Mouse (Mus musculus) midbrain, postnatal 0 days (tissue): ENCODE results near the gene Cenpc1. TPM values are rescaled to one million over a fixed set of nuclear protein-coding genes. Genes with fewer than 3 reads are reported as not detected.

Experiments used
- ATAC-seq: fragments of 200-750 bp; cut with Nextera tagmentation; 2 replicates; pipeline ENCODE4 v1.8.0; 2017; ENCODE audit warnings: moderate number of reproducible peaks, mild to moderate bottlenecking, moderate TSS enrichment, moderate library complexity; ENCODE audit not compliant: low FRiP score
- DNase-seq: peaks from one replicate; pipeline ENCODE4 v3.0.0-alpha.2; 2015; ENCODE audit warnings: low spot score
- H3K27ac ChIP-seq: fragments of 300-500 bp; sonication (generic); 2 replicates; pipeline ENCODE4 v1.5.1; 2014; ENCODE audit warnings: low read depth, mild to moderate bottlenecking, low read length, mixed read lengths
- H3K27me3 ChIP-seq: fragments of 300-500 bp; sonication (generic); 2 replicates; pipeline ENCODE4 v1.6.1; 2014; ENCODE audit warnings: low read length, control low read depth, mixed read lengths; ENCODE audit not compliant: insufficient read depth
- H3K36me3 ChIP-seq: fragments of 300-500 bp; sonication (generic); 2 replicates; pipeline ENCODE4 v1.6.1; 2014; ENCODE audit warnings: low read length, control low read depth, mixed read lengths; ENCODE audit not compliant: insufficient read depth
- H3K4me1 ChIP-seq: fragments of 300-500 bp; sonication (generic); 2 replicates; pipeline ENCODE4 v1.6.1; 2014; ENCODE audit warnings: mild to moderate bottlenecking, control low read depth, antibody characterized with exemption, low read length, mixed read lengths; ENCODE audit not compliant: insufficient read depth
- H3K4me2 ChIP-seq: fragments of 300-500 bp; sonication (generic); 2 replicates; pipeline ENCODE4 v1.6.1; 2014; ENCODE audit warnings: low read depth, mild to moderate bottlenecking, low read length, mixed read lengths; ENCODE audit not compliant: poor library complexity, severe bottlenecking
- H3K4me3 ChIP-seq: fragments of 300-500 bp; sonication (generic); 2 replicates; pipeline ENCODE4 v1.5.1; 2014; ENCODE audit warnings: low read depth, mild to moderate bottlenecking, low read length, moderate library complexity
- H3K9ac ChIP-seq: fragments of 300-500 bp; sonication (generic); replicated peaks from 2 replicates; pipeline ENCODE4 v1.6.1; 2014; ENCODE audit warnings: mild to moderate bottlenecking, low read length, moderate library complexity, mixed read lengths; ENCODE audit not compliant: poor library complexity, severe bottlenecking
- H3K9me3 ChIP-seq: fragments of 300-500 bp; sonication (generic); 2 replicates; pipeline ENCODE4 v1.6.1; 2016; ENCODE audit warnings: low read length, control low read depth
- CTCF ChIP-seq: IDR thresholded peaks from 2 replicates; pipeline ENCODE4 v1.5.1; 2016; ENCODE audit warnings: antibody characterized with exemption, mild to moderate bottlenecking
- WGBS: fragments of 180-500 bp; shearing (Covaris S2); extraction: QIAGEN DNeasy Blood & Tissue Kit; methylation state at CpG from one replicate; pipeline ENCODE4 v1.1.7; 2014; 5-methylcytosine and 5-hydroxymethylcytosine counted together
- polyA plus RNA-seq: library from polyadenylated mRNA; unstranded; fragments of >200 nt; fragmentation: Nextera tagmentation; extraction: Ambion mirVana; gene quantifications from 2 replicates; pipeline ENCODE4 v1.2.1, GENCODE M21; 2015
- total RNA-seq: library from RNA; depleted of rRNA; stranded (reverse); fragments of >200 nt; gene quantifications from 2 replicates; pipeline ENCODE4 v1.2.3, GENCODE M21; 2014; rRNA removed

The Cenpc1 gene
- 19.1 and 24.2 TPM in 2 replicates for total RNA-seq
- polyA plus RNA-seq: 22.3 and 23.5 TPM in 2 replicates

DNA sequence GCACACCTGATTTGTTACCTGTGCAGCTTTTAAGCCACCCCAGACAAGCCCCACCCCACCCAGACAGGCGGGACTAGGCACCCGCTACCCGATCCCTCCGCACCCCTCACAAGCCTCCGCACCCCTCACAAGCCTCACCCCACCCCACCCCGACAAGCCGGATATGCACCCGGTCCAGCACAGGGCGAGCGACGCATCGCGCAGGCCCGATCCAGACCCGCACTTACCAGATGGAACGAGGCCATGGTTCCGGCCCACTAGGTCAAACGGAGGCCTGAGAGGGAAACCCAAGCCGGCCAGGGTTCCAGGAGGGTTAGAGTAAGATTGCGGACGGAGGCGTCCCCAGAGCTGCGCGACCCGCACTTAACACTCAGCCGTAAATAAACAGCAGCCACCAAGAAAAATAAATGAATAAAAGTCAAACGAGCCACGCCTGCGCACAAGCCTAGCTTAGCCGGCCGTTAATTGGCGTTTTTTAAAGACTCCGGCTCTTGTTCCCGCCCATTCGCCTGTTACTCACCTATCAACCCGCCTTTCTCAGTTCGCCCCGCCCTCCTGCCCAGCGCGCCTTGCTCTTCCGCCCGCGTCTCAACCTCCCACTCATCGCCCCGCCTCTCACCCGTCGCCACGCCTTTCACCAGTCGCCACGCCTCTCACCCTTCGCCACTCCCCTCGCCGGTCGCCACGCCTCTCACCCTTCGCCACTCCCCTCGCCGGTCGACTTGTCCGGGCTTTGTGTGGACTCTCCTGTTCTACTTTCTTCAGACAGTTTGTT lies at the start of gene Cenpc1:
Cenpc1 (minus strand) TSS at position 483 of the 775 bp plus-strand sequence.
- no peak for TF ChIP-seq CTCF
- Histone ChIP-seq H3K4me3 (peak within 1 kb of the TSS; percentile 86), H3K27me3 (no peaks in the 10 kb centered on the region), H3K27ac (peak within 1 kb of the TSS; percentile 85), H3K9me3 (no peaks in the 10 kb centered on the region), H3K4me1 (0 out of 2 replicates have a peak, but pooled peaks cover 6% of the 10 kb centered on the region), H3K9ac (peak within 1 kb of the TSS; percentile 87), H3K36me3 (no peaks in the 10 kb centered on the region), H3K4me2 (peak within 1 kb of the TSS; percentile 58)
- ATAC-seq (peak; percentile 92), DNase-seq (peak; percentile 98)
- WGBS: under 1% methylated on average over 60 of the region's 60 CpGs

DNA sequence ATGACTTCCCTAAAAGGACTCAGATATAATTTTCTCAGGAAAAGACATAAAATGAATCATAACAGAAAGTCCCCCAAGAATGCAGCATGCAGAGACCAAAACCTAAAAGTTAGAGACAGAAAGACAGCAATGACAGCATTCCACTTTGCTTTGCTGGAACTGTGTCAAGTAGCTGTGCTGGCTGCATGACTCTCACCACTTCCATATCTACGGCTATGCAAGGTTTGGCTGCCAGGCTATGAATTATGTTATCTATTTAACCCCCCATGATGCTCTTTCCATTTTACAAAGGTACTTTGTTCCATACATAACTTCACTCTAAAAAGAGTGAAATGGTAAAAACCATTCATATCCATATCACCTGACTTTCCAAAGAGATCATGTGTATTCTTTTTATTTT lies 48.6 kb upstream of the Cenpc1 start:
- WGBS: 84% methylated on average over 1 of the region's 1 CpGs

DNA sequence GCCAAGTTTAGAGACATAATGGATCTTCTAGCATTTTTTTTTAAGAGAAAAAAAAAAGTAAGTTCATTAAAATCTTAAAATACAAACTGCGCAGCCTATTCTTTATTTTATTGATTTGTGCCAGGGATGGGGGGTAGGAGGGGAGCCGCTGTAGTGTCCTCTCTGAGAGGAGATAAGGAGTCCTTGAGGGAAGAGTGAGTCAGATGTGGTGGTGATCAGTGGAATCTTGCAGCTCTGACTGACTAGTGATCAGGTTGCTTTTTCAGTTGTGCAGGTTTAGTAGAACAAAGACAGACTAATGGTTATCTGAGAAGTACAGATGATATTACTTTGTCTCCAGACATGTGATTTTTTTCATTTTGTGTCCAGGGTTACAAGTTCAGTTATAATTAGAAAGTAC lies 47.7 kb upstream of the Cenpc1 start:
- DNase-seq: no peak
- no peak for ATAC-seq
- H3K4me2 ChIP-seq: no peak overlapping the region

More for the DNA sequence above, 48.6 kb upstream of the Cenpc1 start:
- Histone ChIP-seq H3K27ac (no peak overlapping the region), H3K4me3 (no peak overlapping the region), H3K36me3 (peaks cover 22% of the 10 kb centered on the region), H3K4me2 (no peak overlapping the region), H3K27me3 (no peaks in the 10 kb centered on the region), H3K9ac (no peak overlapping the region), H3K9me3 (no peaks in the 10 kb centered on the region), H3K4me1 (no peaks in the 10 kb centered on the region)
- TF ChIP-seq CTCF: no peak
- ATAC-seq (no peak), DNase-seq (no peak)

DNA sequence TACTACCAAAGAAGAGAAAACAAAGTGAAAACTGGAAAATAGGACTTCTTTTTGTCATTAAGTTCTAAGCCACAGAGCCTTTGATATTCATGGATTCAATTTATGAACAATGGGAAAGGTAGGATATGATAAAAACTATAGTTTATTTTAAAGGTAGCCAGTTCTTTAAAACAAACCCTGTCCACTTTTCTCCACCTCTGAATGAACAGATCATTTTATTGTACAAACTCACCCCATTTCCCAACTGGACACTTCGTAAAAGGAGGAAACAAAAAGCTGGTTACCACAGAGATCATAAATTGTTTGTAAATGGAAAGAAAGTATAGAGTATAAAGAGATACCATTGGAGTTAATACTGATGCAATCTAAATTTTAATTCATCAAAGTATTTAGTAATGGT lies 45.7 kb upstream of the Cenpc1 start:
- H3K27me3 ChIP-seq: no peaks in the 10 kb centered on the region
- H3K36me3 ChIP-seq: peaks cover 16% of the 10 kb centered on the region; the same call in 1 of the 2 replicates
- WGBS: 95% methylated on average over 1 of the region's 1 CpGs
- ATAC-seq (no peak), DNase-seq (no peak)
- H3K4me2 ChIP-seq: no peak overlapping the region
- H3K4me3 ChIP-seq: no peak overlapping the region
- H3K4me1 ChIP-seq: no peaks in the 10 kb centered on the region
- H3K9me3 ChIP-seq: no peaks in the 10 kb centered on the region
- H3K27ac ChIP-seq: no peak overlapping the region
- no peak for TF ChIP-seq CTCF
- no peak overlapping the region for H3K9ac ChIP-seq

More for the DNA sequence above, 47.7 kb upstream of the Cenpc1 start:
- no peak overlapping the region for H3K4me3 ChIP-seq
- WGBS: 99% methylated on average over 2 of the region's 2 CpGs
- no peak overlapping the region for H3K9ac ChIP-seq
- TF ChIP-seq CTCF: no peak
- H3K4me1 ChIP-seq: no peaks in the 10 kb centered on the region
- no peaks in the 10 kb centered on the region for H3K9me3 ChIP-seq
- peaks cover 15% of the 10 kb centered on the region; the same call in 1 of the 2 replicates for H3K36me3 ChIP-seq
- no peaks in the 10 kb centered on the region for H3K27me3 ChIP-seq
- H3K27ac ChIP-seq: no peak overlapping the region

GRCm38 (mm10) chr5:86106610-86107009 lies 41.2 kb upstream of the Cenpc1 start:
- Histone ChIP-seq H3K4me3 (no peak overlapping the region), H3K4me2 (no peak overlapping the region)

DNA sequence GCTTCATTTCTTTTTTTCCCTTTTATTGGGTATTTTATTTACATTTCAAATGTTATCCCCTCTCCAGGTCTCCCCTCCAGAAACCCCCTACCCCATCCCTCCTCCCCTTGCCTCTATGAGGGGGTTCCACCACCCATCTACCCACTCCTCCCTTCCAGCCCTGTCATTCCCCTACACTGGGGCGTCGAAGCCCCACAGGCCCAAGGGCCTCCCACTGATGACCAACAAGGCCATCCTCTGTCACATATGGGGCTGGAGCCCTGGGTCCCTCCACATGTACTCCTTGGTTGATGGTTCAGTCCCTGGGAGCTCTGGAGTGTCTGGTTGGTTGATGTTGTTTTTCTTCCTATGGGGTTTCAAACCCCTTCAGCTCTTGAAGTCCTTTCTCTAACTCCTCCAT lies 36.8 kb upstream of the Cenpc1 start:
- WGBS: 90% methylated on average over 2 of the region's 2 CpGs
- H3K4me1 ChIP-seq: no peaks in the 10 kb centered on the region
- H3K9me3 ChIP-seq: no peaks in the 10 kb centered on the region
- no peak overlapping the region for H3K27ac ChIP-seq
- ATAC-seq (no peak), DNase-seq (no peak)
- H3K4me3 ChIP-seq: no peak overlapping the region
- no peak for TF ChIP-seq CTCF
- H3K27me3 ChIP-seq: no peaks in the 10 kb centered on the region
- H3K4me2 ChIP-seq: no peak overlapping the region
- no peaks in the 10 kb centered on the region; the same call in 1 of the 2 replicates for H3K36me3 ChIP-seq
- no peak overlapping the region for H3K9ac ChIP-seq

More at GRCm38 (mm10) chr5:86106610-86107009, 41.2 kb upstream of the Cenpc1 start:
- ATAC-seq (no peak), DNase-seq (no peak)
- Histone ChIP-seq H3K9ac (no peak overlapping the region), H3K36me3 (peaks cover 12% of the 10 kb centered on the region; the same call in 1 of the 2 replicates), H3K4me1 (no peaks in the 10 kb centered on the region), H3K27me3 (no peaks in the 10 kb centered on the region), H3K27ac (no peak overlapping the region), H3K9me3 (no peaks in the 10 kb centered on the region)
- TF ChIP-seq CTCF: no peak
- WGBS: 86% methylated on average over 2 of the region's 2 CpGs
